Mouse (Mus musculus): ENCODE measurements around the gene H2-Aa. TPM values are rescaled to one million over a fixed set of nuclear protein-coding genes. Genes with fewer than 3 reads are reported as not detected.
"Not testable (repeated sequence)": the region's sequence is repeated elsewhere in the genome, so short reads cannot be mapped to it uniquely, and the experiment has no call there.

Gene H2-Aa
- 10 to 100 TPM; 52.0 to 53.2 TPM for total RNA-seq (2021)
- long read RNA-seq, experiment 1, transcript H2-Aa-201 (5 exons, 1,128 nt) = major isoform, 10 of 13 reads
- long read RNA-seq, experiment 1, partial matches to known transcripts = 3 of 13 reads
- long read RNA-seq, experiment 1, other reads (novel, unspliced or antisense) = 0 of 13 reads
- long read RNA-seq, experiment 2, transcript H2-Aa-201 (5 exons, 1,128 nt) = major isoform, 22 of 23 reads
- long read RNA-seq, experiment 2, partial matches to known transcripts = 1 of 23 reads
- long read RNA-seq, experiment 2, other reads (novel, unspliced or antisense) = 0 of 23 reads

- peak; percentile 91 to 93 for DNase-seq
These were observed at the start of gene H2-Aa for GRCm38 (mm10) chr17:34287648-34288047. TSS of gene H2-Aa (minus strand) at chr17:34287823.

GRCm38 (mm10) chr17:34331200-34331599 lies 43.6 kb upstream of the H2-Aa start:
- DNase-seq = no peak

GRCm38 (mm10) chr17:34329807-34330206 lies 42.2 kb upstream of the H2-Aa start:
- DNase-seq = no peak

- DNase-seq = no peak
These were observed 38.8 kb upstream of the H2-Aa start for GRCm38 (mm10) chr17:34326373-34326772.

GRCm38 (mm10) chr17:34325436-34325835 lies 37.8 kb upstream of the H2-Aa start, which contains the start of gene H2-Eb2:
TSS of gene H2-Eb2 (plus strand) at chr17:34325665.
- DNase-seq = no peak

- no peak for DNase-seq
These were observed 29.7 kb upstream of the H2-Aa start for GRCm38 (mm10) chr17:34317275-34317674.

- no peak for DNase-seq
These were observed 29.1 kb upstream of the H2-Aa start for GRCm38 (mm10) chr17:34316697-34317096.

- DNase-seq = no peak
These were observed 27.9 kb upstream of the H2-Aa start for GRCm38 (mm10) chr17:34315512-34315911.

- DNase-seq = no peak
These were observed 26.7 kb upstream of the H2-Aa start for GRCm38 (mm10) chr17:34314286-34314685.

- peak; percentile 69 to 87 for DNase-seq
These were observed 25.8 kb upstream of the H2-Aa start for GRCm38 (mm10) chr17:34313393-34313792.

- no peak for DNase-seq
These were observed 24.6 kb upstream of the H2-Aa start for GRCm38 (mm10) chr17:34312185-34312584.

- DNase-seq = not testable (repeated sequence)
These were observed 22.9 kb upstream of the H2-Aa start for GRCm38 (mm10) chr17:34310526-34310925.

- DNase-seq = peak; percentile 75 to 82
These were observed 22.2 kb upstream of the H2-Aa start for GRCm38 (mm10) chr17:34309683-34310385.

GRCm38 (mm10) chr17:34309225-34309624 lies 21.6 kb upstream of the H2-Aa start:
- DNase-seq = peak in 1 of 2 experiments; percentile 29

- no peak for DNase-seq
These were observed 20.5 kb upstream of the H2-Aa start for GRCm38 (mm10) chr17:34308161-34308560.

- no peak for DNase-seq
These were observed 19.6 kb upstream of the H2-Aa start for GRCm38 (mm10) chr17:34307216-34307615.

GRCm38 (mm10) chr17:34306407-34306806 lies 18.8 kb upstream of the H2-Aa start:
- DNase-seq = no peak

- peak; percentile 89 to 92 for DNase-seq
These were observed 17.9 kb upstream of the H2-Aa start, which contains the start of gene H2-Eb1 for GRCm38 (mm10) chr17:34305380-34306030. TSS of gene H2-Eb1 (plus strand) at chr17:34305867.

GRCm38 (mm10) chr17:34304751-34305150 lies 17.1 kb upstream of the H2-Aa start:
- DNase-seq = peak; percentile 86 to 89

GRCm38 (mm10) chr17:34303789-34304188 lies 16.2 kb upstream of the H2-Aa start:
- DNase-seq = no peak

- no peak for DNase-seq
These were observed 14.1 kb upstream of the H2-Aa start for GRCm38 (mm10) chr17:34301670-34302190.

GRCm38 (mm10) chr17:34300691-34301566 lies 13.3 kb upstream of the H2-Aa start:
- peak in 1 of 2 experiments; percentile 43 for DNase-seq

All from heart, adult 18-20 months (tissue).